Mouse (Mus musculus): Measurements from ENCODE around the gene Awat1.

Awat1 gene

DNA sequence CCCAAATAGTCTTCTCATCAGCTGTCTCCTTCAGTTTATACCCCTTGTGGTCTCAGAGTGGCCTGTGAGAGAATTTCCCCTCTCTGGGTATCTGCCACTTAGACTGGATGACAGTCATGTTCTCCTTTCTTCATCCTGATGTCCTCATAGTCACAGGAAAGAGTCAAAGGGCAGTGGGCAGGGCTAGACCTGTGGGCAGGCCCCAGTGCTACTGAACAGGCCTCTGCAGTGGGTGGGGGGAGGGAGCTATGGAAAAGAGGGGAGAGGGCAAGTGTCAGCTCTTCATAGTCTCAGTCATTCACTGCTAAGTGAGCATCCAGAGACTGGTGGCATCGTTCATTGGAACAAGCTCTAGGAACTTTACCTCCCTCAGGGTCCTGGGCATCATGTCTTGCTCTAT lies at the start of gene Awat1:
Gene Awat1 (plus strand): TSS at position 301 of the 400 bp plus-strand sequence.
- no peak for DNase-seq (ENCODE audit: low spot score)

- no peak for DNase-seq (ENCODE audit: low spot score)
Observed at GRCm38 (mm10) chrX:100524471-100524870, 47.6 kb upstream of the Awat1 start, which contains the start of gene Dgat2l6. Gene Dgat2l6 (plus strand): TSS chrX:100524838.

DNA sequence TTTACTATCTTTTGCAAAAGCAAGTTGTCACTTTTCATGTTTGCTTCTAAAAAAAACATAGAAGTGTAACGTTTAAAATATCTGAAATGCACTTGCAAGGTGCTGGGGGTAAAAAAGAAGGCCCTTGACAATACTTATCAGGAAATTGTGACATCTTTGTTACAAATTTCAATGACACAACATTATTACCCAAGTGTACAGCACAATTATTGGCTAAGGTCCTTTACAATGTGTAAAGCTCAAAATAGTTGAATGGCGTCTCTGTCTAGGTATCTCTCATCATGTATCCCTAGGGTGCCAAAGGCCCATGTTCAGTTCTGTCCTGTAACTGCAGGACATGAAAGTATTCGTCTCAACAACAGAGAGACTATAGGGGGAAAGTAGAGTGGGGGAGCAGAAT lies 16.0 kb upstream of the Awat1 start:
- DNase-seq (ENCODE audit: low spot score), result no peak

- no peak for DNase-seq (ENCODE audit: low spot score)
Observed at GRCm38 (mm10) chrX:100565696-100566095, 6.4 kb upstream of the Awat1 start.

DNA sequence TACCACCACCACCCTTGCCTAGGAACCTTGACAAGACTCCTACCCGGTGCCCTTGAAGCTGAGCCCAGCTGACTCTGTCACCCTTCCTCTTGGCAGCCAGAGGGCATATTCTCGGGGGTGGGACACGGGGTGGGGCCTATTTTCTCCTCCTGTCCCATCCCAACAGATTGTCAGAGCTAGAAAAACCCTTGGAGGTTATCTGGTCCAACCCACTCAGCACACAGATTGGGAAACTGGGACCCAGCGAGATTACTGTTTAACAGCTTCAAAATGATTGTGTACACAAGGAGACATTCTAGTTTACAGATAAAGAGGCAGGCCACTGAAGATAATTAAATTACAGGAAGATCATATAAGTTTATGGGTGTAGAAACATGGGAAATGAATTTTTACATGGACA lies 22.7 kb downstream of the Awat1 start, which contains the start of gene P2ry4:
Gene P2ry4 (minus strand): TSS at position 79 of the 400 bp plus-strand sequence.
- no peak for DNase-seq (ENCODE audit: low spot score)

DNA sequence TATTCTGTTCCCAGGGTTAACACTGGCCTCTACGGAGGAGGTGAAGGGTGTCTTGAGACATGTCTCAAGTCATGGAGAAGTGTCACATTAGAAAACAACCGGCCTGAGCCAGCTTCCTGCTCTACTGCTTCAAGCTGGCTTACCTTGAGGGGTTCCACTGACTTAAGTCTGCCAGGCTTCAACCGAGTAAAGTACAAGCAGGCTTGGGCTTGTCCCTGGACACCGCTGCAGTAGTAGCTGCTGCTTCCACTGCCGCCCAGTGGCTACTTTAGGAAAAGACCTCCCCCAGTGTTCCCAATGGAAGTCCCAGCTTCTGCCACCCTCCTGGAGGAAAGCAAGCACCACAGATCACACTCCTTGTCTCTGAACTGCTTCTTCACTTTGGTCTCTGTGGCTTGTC lies 25.4 kb downstream of the Awat1 start:
- peak; percentile 23 for DNase-seq (ENCODE audit: low spot score)

- DNase-seq (ENCODE audit: low spot score), result no peak
Observed at GRCm38 (mm10) chrX:100599755-100600154, 27.7 kb downstream of the Awat1 start.

GRCm38 (mm10) chrX:100605314-100605713 lies 33.3 kb downstream of the Awat1 start, which contains the start of gene Arr3:
Gene Arr3 (plus strand): TSS chrX:100605497.
- no peak for DNase-seq (ENCODE audit: low spot score)

GRCm38 (mm10) chrX:100618488-100618887 lies 46.4 kb downstream of the Awat1 start:
- DNase-seq (ENCODE audit: low spot score), result no peak

GRCm38 (mm10) chrX:100621366-100621765 lies 49.3 kb downstream of the Awat1 start:
- no peak for DNase-seq (ENCODE audit: low spot score)

DNA sequence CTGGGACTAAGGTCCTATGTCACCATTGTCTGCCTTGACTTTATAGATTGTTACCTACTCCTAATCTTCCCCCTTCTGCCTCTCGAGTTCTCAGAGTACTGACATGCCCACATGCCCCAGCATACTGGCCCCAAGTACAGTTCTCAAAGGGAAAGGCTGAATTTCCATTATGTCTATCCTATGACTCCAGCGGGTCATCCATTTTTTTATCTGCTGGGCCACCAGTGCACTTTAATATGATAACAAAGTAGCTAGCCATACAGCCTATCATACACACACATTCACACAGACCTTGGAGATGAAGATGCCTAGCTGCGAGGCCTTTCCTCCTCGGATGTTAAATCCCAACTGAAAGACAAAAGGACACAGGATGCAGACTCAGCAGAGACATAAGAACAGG lies 52.2 kb downstream of the Awat1 start:
- no peak for DNase-seq (ENCODE audit: low spot score)

DNA sequence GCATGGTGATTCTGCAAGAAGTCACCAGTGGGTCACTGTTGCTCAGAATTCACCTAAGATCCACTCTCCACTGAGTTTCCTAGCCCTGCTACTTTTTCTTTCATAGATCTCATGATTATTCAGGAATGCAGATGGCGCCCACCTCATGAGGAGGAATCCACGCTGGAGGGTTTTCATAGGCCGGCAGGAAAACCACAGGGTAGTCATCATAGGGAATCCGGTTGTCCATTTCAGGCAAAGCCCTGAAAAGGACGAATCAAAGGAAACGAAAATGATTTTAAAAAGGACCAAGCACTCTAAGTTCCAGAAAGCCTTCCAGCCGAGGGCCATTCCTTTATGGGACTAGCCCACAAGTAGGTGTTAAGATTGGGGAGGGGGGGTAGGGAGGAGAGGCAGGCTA lies 53.1 kb downstream of the Awat1 start:
- no peak for DNase-seq (ENCODE audit: low spot score)

- no peak for DNase-seq (ENCODE audit: low spot score)
Observed at GRCm38 (mm10) chrX:100625546-100625801, 53.4 kb downstream of the Awat1 start, which contains the start of gene Kif4. Gene Kif4 (plus strand): TSS chrX:100625737.

DNA sequence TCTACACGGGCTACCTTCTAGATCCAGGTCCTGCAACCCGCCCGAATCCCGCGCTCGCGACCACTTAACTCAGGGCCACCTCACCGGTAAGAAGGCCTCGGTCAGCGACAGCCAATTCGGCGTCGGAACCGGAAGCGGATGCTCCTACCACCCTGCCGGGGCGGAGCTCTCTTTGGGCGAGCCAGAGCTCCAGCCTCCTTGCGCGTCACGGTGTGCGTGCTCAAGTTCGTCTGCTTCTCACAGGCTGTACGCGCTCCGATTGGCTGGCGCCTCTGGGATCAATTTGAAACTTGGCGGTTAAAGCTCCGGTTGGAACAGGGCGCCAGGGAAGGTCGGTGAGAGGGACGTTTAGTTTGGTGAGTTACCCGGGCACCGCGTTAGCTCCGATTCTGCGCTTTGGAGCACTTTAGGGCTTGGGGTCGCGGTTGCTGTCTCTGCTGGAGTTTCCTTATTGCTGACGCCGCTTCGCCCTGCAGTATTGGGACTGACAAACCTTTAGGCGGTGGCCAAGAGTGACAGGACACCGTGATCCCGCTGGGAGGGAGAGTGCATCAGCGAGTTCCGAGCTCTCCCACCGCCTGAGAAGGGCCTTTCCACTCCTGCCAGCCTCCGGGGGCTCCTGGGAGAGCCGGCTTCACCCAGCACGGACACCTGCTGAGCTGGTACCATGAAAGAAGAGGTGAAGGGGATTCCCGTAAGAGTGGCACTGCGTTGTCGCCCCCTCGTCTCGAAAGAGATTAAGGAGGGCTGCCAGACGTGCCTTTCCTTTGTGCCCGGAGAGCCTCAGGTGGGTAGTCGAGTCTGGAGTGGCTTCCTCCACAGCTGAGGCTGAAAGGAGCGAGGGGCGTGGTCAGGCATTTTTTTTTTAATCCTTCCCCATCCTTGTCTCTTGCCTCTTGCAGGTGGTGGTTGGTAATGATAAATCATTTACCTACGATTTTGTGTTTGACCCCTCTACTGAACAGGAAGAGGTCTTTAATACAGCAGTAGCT lies 54.0 kb downstream of the Awat1 start, which contains the start of gene Pdzd11:
Gene Pdzd11 (minus strand): TSS at position 767 of the 992 bp plus-strand sequence.
- DNase-seq (ENCODE audit: low spot score), result peak; percentile 93
